Mouse (Mus musculus) ES-CJ7 (cell line): ENCODE results near the gene Hlcs.

Source experiments
- DNase-seq: peaks from one replicate; pipeline ENCODE4 v3.0.0; 2011; ENCODE audit warnings: low read depth, low spot score

The Hlcs gene

DNA sequence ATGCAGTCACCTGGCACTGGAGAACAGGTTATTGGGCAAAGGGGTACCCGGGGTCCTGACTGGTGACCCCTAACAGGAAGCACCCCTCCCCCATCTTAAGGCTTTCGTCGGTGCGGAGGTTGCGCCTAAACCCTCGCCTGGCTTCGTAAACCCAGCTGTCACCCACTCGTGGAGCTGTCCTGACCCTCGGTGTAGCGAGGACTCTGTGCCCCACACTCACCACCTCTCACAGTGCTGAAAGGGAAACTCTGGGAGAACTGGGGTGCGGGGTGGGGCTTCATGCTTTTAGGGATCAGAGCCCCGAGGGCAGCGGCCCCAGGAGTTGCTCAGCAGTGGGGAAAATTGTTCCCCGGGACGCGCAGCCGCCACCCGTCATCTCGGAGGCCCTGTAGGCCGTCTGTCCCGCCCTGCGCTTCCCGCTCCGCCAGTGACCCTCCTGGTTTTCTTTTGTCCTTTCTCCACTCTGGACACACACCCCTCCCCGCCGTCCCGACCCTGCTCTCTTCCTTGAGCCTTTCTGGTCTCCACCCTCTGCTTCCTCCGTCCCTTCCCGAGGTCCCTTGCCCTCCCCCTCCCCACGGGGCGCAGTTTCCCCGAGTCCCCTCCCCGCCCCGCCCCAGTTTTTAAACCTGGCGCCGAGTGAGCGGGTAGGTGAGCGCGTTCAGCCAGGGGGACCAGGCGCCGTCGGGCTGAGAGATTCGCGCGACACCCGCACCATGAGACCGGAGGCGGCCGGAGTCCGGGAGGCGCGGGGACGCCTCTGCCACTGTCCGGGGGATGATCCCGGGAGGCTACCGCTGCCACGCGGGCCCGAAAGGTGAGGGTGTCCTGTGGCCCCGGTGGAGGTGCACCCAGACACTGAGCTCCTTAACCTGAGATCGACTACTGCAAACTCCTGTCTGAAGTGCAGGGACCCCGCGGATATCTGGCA is 14.7 kb upstream of the Hlcs start, which contains the start of gene Ripply3:
Ripply3 (plus strand) TSS at position 640 of the 931 bp plus-strand sequence.
- DNase-seq = peak; percentile 63

DNA sequence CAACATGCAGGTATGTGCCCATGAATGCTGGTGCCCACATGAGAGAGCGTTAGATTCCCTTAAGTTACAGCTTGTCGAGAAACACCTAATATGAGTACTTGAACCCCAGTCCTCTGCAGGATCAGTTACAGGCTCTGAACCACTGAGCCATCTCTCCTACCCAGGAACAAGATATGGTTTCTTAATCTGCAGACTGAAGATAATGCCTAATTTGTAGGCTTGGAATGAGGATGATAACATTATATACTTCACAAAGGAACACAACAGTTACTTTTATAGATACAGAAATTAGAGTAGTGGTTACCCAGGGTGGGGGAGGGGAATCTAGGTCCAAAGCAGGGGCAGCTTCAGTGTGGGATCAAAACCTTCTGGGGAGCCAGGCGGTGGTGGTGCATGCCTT is 12.6 kb upstream of the Hlcs start:
- no peak for DNase-seq

DNA sequence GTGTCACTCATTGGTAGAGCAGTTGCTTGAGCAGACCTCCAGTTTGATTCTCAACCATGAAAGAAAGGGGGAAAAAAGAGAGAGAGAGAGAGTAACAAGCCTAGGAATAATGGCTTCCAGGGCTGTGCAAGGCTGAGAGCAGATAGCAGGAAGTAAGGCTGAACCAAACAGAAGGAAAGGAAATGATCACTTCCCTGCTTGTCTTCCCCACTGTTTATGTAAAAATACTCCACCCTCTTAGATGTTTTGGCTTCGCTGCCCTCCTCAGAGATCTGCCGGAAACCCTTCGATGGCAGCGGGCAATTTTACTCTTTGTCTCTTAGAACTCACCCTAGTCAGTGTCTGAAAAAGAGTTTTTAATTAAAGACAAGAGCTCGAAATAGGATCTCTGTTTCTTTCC is 10.3 kb upstream of the Hlcs start:
- DNase-seq = peak; percentile 32

DNA sequence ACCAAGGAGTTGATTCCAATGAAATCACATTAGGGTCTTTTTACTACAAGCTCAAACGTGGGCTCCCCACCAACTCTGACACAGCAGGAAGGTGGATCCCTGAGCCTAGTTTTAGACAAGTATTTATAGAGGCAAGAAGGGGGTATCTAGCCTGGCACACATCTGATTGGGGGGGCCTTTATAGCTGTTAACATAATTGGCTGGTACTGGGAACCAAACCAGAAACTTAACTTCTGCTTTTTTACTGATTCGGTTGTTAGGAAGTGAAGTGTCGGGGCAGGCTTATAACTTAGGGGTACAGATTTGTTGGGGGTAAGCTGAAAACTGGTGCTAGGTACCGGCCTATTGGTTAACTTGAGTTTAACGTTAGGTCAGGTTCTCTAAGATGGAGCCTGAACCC is 6.9 kb upstream of the Hlcs start:
- no peak for DNase-seq

DNA sequence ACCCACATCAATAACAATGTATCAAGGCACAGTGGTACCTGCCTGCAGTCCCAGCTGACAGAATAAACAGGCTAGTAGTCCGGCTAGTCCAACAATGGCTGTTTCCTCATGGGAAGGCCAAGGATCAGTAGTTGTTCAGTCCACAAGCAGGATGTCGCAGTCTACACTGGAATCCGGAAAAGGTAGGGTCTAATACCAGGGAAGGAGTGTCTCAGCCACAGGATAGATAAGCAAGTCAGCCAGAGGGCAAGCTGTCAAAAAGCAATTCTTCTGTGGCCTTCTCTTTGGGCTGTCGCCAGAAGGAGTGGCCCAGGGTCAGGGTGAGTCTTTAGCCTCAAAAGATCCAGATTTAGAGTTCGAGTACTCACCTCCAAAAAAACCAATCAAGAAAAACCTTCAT is 4.4 kb upstream of the Hlcs start:
- DNase-seq = no peak

DNA sequence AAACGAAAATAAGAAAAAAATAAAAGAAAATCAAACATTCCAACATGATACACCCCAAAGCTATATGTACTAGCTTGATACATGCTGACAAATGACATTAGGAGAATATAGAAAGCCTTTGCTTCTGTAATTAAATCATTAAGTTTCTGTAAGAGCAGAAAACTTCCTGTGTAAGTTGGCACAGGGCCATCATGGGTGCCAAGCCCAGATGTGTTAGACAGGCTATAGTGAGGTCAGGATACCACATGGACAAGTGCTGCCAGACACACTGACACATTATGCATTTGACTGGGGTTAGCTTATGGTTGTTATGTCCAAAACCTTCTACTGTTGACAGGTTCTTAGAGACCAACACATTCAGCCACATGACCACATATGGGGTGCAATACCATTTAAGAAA is 1.8 kb upstream of the Hlcs start:
- DNase-seq = no peak

DNA sequence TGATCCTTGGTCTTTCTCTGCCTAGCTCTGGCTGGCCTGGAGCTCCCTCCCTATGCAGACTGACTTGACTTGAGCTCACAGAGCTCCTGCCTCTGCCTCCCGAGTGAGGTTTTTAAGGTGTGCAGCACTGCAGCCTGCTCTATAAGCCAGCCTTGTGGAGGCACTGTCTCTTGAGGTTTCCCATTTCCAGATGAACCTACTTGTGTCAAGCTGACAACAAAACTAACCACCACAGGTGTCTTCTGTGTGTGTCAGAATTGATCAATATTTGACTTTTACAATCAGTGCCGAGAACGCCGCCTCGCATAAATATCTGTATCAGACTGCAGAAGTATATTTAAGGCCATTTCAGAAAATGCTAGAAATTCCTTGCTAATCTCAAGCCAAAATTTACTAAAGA is 1.3 kb upstream of the Hlcs start:
- no peak for DNase-seq

DNA sequence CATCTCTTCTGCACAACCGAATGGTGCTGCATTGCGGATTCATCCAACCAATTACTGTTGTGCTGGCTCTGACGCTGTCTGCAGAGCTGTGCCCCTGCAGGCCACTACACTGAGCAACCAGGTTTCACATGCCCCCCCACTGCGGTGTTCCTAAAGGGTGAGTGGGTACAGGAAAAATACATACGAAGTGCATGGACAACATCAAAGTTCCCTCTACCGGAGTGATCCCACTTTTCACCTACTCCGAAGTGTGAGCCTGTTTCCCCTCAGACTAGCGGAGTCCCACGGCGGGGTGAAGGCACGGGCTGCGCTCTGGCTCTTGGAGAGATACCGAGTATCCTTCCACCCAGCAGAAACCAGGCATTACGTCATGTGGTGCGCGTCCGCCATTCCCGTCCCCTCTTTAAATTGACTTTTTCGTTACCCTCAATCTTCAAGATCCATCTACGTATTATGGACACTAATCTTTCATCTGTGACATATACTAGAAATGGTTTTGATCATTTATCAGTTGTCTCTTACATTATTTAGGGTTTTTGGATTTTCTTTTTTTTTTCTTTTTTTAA is 625 bp downstream of the Hlcs start:
- peak; percentile 87 for DNase-seq

DNA sequence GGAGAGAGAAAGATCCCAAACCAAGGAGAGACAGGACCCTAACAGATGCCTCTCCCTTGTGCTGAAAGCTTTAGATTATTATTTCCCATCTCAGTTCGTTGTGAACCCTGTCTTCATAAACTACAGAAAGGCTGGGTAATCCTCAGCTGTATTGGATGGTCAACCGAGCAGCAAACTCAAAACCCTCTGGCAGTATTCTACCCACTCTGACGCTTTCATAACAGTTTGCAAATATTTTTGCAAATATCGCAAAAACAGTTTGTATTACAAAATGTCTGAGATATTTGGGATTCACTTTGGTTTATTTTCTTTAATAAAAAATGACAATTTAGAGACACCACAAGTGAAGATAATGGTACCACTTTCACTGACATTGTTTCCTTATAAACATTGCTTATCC is 1.4 kb downstream of the Hlcs start:
- DNase-seq = no peak

DNA sequence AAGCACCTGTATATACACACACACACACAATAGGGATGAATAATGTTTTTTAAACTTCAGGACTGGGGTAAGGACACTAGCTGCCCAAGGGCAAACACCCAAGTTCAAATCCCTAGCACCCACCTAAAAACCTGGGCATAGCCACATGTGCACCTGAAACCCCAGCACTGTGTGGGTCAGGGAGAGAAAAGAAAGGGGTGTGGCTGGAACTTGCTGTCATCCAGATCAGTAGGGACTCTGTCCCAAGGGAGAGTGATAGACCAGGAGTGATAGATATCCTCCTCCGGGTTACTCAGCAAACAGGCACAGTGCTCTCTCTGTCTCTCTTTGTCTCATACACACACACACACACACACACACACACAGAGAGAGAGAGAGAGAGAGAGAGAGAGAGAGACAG is 2.0 kb downstream of the Hlcs start:
- no peak for DNase-seq

DNA sequence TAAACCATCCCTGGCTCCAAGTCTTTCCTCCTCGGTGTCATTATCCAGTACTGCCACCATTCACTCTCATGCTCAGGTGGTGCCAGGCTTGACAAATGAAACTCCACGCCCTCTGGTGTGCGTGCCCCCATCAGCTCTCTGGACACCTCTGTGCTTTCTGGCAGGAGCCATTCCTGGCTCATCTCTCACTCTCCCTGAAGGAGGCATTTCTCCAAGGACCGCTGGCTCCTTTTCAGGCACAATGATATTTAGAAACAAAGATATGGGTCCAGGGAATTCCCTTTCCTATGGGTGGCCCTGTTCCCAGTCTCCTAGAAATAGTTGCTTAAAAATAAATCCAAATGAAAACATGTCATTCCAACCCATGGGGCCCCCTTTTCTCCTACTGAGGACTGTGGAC is 4.3 kb downstream of the Hlcs start:
- no peak for DNase-seq

DNA sequence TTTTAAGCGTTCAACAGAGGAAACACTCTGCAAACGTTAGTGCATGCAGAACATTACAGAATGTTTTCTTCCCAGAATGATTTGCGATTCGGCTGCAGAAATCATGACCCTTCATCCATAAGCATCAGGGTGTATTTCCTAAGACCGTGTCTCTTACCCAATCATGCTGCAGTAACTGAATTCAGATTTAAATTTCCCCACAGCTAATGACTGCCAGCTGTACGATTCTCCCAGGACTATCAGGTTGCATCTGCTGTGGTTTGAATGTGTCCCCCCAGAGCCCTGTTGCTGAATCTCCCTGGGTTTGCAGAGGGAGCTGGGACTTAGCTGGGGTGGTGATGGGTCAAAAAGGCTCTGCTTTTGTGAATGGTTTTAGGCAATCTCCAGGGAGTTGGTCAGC is 5.4 kb downstream of the Hlcs start:
- DNase-seq = no peak

DNA sequence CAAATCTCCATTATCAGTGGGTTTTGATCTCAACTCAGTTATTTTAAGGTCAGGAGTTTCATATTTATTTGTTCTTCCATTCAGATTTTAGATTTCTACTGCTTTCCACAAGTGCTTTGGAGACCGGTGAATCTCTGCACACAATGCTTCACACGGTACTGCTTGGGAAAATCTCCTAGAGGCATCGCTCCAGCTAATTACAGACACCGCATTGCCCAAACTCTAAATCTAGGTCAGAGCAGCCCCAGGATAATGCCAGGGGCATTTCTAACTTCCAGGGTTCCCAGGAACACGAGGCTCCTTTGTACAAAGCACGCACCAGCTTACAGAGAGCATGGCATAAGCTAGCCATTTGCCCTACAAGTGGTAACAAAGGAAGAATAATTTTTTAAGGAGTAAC is 5.8 kb downstream of the Hlcs start:
- DNase-seq = no peak

DNA sequence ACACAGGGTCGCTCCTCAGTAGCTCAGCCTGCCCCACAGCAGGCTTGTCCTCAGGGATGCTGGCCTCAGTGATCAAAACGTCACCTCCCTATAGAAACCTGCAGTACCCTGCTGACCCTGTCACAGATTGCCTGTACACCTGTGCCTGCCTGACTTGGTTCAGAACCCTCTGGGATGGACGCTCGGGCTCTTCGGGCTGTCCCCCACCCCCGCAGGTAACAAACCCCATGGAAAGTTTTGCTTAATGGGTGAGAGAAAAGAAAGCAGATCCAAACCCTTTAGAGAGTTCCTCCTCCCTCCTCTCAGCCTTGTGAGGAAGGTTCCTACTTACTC is 10.2 kb downstream of the Hlcs start:
- no peak for DNase-seq

DNA sequence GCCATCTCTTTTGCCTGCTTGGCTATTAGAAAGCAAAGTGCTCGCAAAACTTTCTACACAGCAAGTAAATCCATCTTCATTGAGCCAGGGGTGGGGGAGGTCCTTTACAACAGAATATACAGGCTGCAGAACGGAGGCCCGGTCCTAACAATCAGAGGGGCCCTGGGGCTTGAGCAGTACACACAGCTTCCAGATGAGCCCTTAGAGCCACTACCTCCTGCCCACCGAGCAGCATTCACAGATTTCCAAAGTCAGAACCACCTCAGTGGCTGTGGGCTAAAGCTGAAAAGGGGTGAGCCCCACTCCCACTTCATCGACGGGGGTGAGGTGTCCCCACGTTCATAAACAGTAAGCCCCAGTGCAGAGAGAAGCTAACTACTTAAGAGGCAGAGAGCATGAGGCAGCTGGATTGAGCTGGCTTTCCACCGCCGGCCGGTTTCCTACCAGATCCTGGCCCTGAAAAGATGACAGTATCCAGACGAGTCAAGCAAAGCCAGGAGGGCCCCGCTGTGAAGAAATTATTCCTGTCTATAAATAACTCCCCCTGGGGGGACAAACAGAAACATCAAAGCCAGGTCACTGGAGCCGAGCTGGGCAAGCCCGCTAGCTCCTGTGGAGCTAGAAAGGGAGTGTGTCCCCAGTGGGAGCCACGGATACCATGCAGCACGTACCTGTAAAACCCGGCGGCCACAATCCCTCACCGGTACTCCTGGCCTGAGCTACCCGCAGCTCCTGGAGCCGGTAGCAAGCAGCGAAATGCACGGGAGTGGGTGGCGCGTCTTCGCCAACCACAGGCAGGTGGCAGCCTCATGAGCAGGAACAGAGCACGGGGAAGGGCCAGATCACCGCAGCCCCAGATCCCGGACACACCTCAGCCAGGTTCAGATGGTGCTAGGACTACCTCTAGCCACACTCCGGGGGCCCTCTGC is 10.8 kb downstream of the Hlcs start:
- peak; percentile 50 for DNase-seq

DNA sequence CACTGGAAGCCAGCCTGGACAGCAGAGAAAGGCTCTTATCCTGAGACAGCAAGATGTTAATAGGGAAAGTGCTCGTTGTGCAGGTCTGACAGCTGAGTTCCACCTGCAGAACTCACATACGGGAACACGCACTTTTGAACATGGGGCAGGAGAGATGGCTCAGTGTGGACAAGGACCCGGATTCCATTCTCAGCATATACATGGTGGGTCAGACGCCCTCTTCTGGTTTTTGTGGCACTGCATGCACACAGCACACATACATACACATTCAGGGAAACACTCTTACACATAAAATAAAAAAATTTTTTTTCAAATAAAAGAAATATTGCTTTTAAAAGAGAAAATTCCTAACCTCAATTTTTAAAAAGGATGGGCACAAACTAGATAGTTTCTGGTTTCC is 11.7 kb downstream of the Hlcs start:
- DNase-seq = no peak

DNA sequence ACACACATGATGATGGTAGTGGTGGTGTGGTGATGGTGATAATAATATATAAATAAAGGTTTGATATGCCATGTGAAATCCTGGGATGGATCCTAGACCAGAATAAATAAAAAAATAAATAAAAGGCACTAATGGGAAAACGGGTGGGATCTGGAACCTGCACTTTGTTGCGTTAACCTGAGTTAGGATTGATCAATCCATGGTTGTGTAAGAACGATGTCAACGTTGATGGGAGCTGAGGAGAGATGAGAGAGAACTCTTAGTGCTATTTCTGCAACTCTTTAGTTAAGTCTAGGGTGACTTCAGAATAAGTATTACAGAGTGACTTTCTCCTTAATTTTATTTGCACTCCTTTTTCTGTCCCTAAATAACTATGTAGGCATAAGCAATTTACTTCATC is 12.2 kb downstream of the Hlcs start:
- no peak for DNase-seq

DNA sequence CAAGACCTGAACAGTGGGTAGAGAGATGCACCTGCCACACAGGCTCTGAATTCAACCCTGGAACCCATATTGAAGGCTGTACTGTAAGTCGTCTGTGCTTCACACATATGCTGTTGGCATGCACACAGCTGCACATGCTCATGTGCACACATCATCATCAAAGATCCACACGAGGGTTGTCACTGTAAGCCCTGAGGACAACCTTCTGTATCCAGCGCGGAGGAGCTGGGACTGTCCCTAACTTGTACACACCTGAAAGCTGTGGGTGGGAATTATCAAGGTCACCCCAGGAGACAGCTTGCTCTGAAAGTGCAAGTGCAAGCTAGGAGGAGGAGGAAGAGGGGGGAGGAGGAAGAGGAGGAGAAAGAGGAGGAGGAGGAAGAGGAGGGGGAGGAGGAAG is 14.2 kb downstream of the Hlcs start:
- DNase-seq = peak; percentile 48

DNA sequence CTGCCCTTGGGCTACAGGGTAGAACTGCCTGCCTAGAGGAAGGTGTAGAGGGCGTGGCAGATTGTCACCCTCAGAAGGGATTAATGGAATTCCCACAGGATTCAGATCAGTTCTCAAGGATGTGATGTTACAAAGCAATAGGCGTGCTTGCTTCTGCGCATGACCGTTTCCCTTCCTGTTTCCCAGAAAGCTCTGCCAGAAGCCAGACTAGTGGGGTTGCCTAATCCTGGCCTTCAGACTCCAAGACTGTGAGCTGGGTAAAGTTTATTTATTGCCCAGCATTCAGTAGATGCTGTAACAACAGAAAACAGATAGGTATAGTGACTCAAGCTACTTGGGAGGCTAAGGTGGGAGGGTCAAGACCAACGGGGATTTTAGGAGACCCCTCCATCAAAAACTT is 15.3 kb downstream of the Hlcs start:
- DNase-seq = no peak

DNA sequence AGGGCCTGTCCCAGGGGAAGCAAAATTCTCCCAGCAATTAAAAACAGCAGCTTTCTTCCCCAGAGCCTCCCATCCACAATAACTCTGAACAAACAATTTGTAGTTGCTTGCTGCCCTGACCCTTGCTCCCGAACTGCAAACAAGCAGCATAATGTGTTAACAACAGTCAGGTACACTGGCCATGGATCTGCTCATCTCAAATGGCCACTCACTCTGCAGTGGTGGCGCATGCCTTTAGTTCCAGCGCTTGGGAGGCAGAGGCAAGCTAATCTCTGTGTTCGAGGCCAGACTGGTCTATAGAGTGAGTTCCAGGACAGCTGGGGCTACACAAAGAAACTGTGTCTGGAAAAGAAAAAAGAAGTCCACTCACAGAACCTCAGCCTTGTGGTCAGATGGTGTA is 22.2 kb downstream of the Hlcs start:
- no peak for DNase-seq

DNA sequence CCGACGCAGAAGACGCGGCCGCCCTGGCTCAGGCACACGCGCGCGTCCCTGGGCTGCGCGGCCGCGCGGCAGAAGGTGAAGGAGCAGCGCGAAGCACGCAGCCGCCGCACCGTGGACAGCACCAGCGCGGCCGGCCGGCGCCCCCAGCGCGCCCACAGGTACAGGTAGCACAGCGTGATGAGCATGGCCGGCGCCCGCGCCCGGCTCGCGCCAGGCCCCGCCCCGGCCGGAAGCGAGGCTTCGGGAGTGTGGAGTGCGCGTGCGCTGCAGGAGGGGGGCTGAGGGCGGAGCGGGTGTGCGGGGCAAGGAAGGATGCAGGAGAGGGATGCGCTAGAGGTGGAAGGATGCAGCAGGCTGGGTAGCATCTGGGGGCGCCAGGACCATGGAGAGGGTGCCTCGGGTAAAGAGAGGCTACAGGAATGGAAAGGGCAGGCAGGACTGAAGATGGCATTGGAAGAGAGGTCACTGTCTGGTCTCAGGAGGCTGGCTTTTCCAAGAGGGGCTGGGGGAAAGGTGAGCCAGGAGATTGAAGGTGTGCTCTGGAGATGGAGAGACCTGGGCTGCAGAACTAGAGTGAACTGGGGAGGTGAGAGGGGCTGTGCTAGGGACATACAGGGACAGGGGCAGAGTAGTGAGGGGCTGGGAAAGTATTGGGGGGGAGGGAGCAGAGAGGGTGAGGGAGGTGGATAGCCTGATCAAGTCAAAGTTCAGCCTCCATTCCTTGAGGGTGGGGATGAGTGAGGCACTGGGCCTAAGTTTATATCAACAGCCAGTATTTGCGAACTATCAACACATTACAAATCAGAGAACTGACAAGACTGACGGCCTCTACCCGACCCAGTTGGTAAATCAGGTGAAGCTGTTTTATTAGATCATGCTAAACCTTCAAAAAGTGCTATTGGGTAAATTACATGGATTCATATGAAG is 23.0 kb downstream of the Hlcs start:
- DNase-seq = peak; percentile 93
